Mouse (Mus musculus) hindbrain, postnatal 0 days (tissue): ENCODE results near the gene Ifitm3. TPM values are rescaled to one million over a fixed set of nuclear protein-coding genes. Genes with fewer than 3 reads are reported as not detected.
A peak's percentile ranks its signal among the peaks of the same experiment; 100 is the strongest.
"Not testable (repeated sequence)": the region's sequence is repeated elsewhere in the genome, so short reads cannot be mapped to it uniquely, and the experiment has no call there.

ENCODE experiments used
- ATAC-seq: fragments of 200-750 bp; cut with Nextera tagmentation; 2 replicates; pipeline ENCODE4 v1.8.0; 2017; ENCODE audit warnings: mild to moderate bottlenecking, moderate TSS enrichment, moderate library complexity
- DNase-seq: peaks from one replicate; pipeline ENCODE4 v3.0.0-alpha.2; 2015; ENCODE audit warnings: low spot score
- H3K27ac ChIP-seq: fragments of 300-500 bp; sonication (generic); 2 replicates; pipeline ENCODE4 v1.5.1; 2014; ENCODE audit warnings: mild to moderate bottlenecking
- H3K27me3 ChIP-seq: fragments of 300-500 bp; sonication (generic); 2 replicates; pipeline ENCODE4 v1.6.1; 2014; ENCODE audit warnings: low read length, mixed read lengths; ENCODE audit not compliant: insufficient read depth
- H3K36me3 ChIP-seq: fragments of 300-500 bp; sonication (generic); 2 replicates; pipeline ENCODE4 v1.6.1; 2014; ENCODE audit warnings: low read length, mixed read lengths; ENCODE audit not compliant: insufficient read depth
- H3K4me1 ChIP-seq: fragments of 300-500 bp; sonication (generic); 2 replicates; pipeline ENCODE4 v1.6.1; 2014; ENCODE audit warnings: antibody characterized with exemption, low read length, mixed read lengths; ENCODE audit not compliant: insufficient read depth
- H3K4me2 ChIP-seq: fragments of 300-500 bp; sonication (generic); 2 replicates; pipeline ENCODE4 v1.6.1; 2014; ENCODE audit warnings: low read depth, mild to moderate bottlenecking, low read length, moderate library complexity, mixed read lengths
- H3K4me3 ChIP-seq: fragments of 300-500 bp; sonication (generic); 2 replicates; pipeline ENCODE4 v1.5.1; 2014; ENCODE audit warnings: low read length
- H3K9ac ChIP-seq: fragments of 300-500 bp; sonication (generic); replicated peaks from 2 replicates; pipeline ENCODE4 v1.6.1; 2014; ENCODE audit warnings: mild to moderate bottlenecking, low read length, moderate library complexity, mixed read lengths
- H3K9me3 ChIP-seq: fragments of 300-500 bp; sonication (generic); 2 replicates; pipeline ENCODE4 v1.6.1; 2016; ENCODE audit warnings: low read length, mixed read lengths
- CTCF ChIP-seq: IDR thresholded peaks from 2 replicates; pipeline ENCODE4 v1.5.1; 2016; ENCODE audit warnings: antibody characterized with exemption, control low read depth, low read depth
- WGBS: fragments of 180-500 bp; shearing (Covaris S2); extraction: QIAGEN DNeasy Blood & Tissue Kit; methylation state at CpG from one replicate; pipeline ENCODE4 v1.1.7; 2014; 5-methylcytosine and 5-hydroxymethylcytosine counted together
- polyA plus RNA-seq: library from polyadenylated mRNA; unstranded; fragments of >200 nt; fragmentation: Nextera tagmentation; extraction: Ambion mirVana; gene quantifications from 2 replicates; pipeline ENCODE4 v1.2.1, GENCODE M21; 2015
- total RNA-seq: library from RNA; depleted of rRNA; stranded (reverse); fragments of >200 nt; gene quantifications from 2 replicates; pipeline ENCODE4 v1.2.3, GENCODE M21; 2014

The Ifitm3 gene
- total and polyA plus RNA-seq, 2 experiments from 2014 or later = 29.3 to 92.8 TPM

- Histone ChIP-seq H3K4me3 (no peak overlapping the region), H3K27ac (no peak overlapping the region), H3K4me1 (no peaks in the 10 kb centered on the region), H3K27me3 (no peaks in the 10 kb centered on the region), H3K9me3 (no peaks in the 10 kb centered on the region), H3K36me3 (no peaks in the 10 kb centered on the region), H3K4me2 (no peak overlapping the region), H3K9ac (no peak overlapping the region)
- 61% methylated on average over 4 of the region's 4 CpGs for WGBS
- ATAC-seq (no peak), DNase-seq (no peak)
- TF ChIP-seq CTCF = no peak
Observed at GRCm38 (mm10) chr7:141042539-141042938, 32.0 kb upstream of the Ifitm3 start.

- Histone ChIP-seq H3K9me3 (no peaks in the 10 kb centered on the region), H3K36me3 (no peaks in the 10 kb centered on the region), H3K27ac (peak overlapping the region; percentile 77), H3K9ac (no peak overlapping the region), H3K4me2 (no peak overlapping the region), H3K4me3 (no peak overlapping the region), H3K27me3 (no peaks in the 10 kb centered on the region), H3K4me1 (no peaks in the 10 kb centered on the region)
- 18% methylated on average over 5 of the region's 5 CpGs for WGBS
- ATAC-seq (peak; percentile 89), DNase-seq (peak; percentile 78)
- no peak for TF ChIP-seq CTCF
Observed at GRCm38 (mm10) chr7:141041661-141042060, 31.1 kb upstream of the Ifitm3 start.

DNA sequence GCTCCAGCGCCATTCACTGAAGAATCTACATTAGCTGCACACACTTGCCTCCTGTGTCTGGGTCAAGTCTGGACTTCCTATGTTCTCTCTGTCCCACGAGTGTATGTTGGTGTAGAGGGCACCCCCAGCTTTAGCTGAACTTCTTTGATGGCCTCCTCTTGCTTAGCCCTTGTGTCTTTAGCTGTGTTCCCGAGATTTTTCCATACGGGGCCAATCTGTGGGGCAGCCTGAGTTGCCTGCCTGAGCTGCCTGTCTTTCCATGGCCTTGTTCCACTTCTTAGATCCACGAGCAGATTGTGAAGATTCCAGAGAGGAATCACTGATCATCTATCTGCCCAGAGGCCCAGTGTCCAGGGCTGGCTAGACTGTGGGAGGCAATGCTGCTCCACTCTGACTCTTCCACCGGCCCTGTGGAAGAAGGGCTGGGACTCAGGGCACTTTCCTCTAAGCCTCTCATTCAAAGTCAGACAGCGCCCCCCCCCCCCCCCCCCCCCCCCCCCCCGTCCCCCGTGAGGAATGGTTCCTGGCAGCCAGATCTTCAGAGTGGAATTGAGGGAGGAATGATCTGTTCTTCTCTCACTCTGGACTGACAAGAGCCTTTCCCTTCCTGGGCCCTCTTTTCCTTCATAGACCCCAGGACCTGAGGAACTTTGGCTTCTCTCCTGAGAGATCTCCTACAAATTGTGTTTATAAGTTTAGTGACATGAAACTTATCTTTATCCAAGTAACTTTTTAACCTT lies 30.5 kb upstream of the Ifitm3 start:
- Histone ChIP-seq H3K27me3 (no peaks in the 10 kb centered on the region), H3K36me3 (no peaks in the 10 kb centered on the region), H3K4me1 (no peaks in the 10 kb centered on the region), H3K4me3 (no peak overlapping the region), H3K27ac (peak overlapping the region; percentile 77), H3K9me3 (no peaks in the 10 kb centered on the region), H3K4me2 (0 out of 2 replicates have a peak overlapping the region, but pooled peaks have one; percentile 7), H3K9ac (no peak overlapping the region)
- WGBS = 41% methylated on average over 6 of the region's 9 CpGs
- no peak for TF ChIP-seq CTCF
- DNase-seq (no peak), ATAC-seq (no peak)

DNA sequence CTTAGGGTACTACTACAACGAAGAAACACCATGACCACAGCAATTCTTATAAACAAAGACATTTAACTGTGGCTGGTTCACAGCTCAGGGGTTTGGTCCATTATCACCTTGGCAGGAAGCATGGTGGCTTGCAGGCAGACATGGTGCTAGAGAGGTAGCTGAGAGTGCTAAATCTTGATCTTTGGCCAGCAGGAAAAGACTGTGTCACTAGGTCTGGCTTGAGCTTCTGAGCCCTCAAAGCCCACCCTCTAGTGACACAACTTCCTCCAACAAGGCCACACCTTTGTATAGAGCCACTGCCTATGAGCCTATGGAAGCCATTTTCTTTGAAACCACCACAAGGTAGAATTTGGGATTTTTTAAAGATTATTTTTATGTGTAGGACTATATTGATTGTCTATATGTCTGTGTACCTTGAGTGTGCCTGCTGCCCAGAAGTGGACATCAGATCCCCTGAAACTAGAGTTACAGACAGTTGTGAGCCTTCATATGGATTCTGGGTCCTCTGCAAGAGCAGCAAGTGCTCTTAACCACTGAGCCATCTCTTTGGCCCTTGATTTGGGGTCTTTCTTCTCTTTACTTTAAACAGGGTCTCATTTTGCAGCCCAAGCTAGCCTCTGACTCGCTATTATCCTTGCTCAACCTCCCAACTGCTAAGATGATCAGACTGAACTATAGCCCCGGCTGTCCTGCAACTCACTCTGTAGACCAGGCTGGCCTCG lies 29.0 kb upstream of the Ifitm3 start:
- no peak for TF ChIP-seq CTCF
- Histone ChIP-seq H3K27me3 (no peaks in the 10 kb centered on the region), H3K9ac (no peak overlapping the region), H3K27ac (no peak overlapping the region), H3K9me3 (no peaks in the 10 kb centered on the region), H3K4me1 (no peaks in the 10 kb centered on the region), H3K4me2 (no peak overlapping the region), H3K4me3 (no peak overlapping the region), H3K36me3 (no peaks in the 10 kb centered on the region)
- WGBS = 91% methylated on average over 4 of the region's 4 CpGs
- DNase-seq (no peak), ATAC-seq (no peak)

DNA sequence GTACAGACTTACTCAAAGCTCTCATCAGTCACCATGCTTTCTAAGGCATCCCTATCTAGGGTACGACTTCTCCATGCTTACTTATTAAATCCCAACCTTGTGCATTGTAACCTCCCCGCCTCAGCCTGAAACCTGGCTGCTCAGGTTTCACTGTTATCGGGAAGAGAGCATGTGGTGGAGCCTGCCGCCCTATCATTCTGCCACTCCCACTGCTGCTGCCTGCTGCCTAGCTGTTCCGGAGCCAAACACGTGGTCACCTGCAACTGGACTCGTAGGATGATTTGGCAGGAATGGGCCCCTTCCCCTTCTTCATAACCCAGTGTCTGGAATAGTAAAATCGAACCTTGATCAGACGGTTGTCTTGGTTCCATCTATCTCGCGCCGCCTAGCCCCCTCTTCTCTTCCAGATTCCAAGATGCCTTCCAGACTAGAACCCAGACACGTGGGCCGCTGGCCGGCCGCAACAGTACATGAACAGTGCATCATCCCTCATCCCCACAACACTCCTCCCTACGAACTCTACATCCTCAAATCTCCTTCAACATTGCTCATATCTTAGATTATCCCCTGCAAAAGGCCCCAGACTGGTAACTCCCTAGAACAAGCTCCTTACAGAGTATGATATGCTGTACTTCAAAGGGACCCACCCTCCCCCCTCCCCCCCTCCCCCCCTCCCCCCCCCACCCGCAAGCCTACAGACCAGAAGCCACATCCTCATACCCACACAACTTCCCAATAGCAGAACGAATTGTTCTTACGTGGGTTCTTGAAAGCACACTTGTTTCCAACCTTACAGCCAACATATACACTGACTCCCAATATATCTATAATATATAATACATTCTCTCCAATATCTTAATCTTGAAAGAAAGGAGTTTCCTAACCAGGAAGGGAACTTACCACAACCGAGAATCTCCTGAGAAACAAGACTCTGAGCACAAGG lies 27.8 kb upstream of the Ifitm3 start:
- no peak for TF ChIP-seq CTCF
- DNase-seq (no peak), ATAC-seq (no peak)
- Histone ChIP-seq H3K9me3 (no peaks in the 10 kb centered on the region), H3K27ac (no peak overlapping the region), H3K36me3 (no peaks in the 10 kb centered on the region), H3K27me3 (no peaks in the 10 kb centered on the region), H3K4me3 (no peak overlapping the region), H3K4me1 (no peaks in the 10 kb centered on the region), H3K4me2 (no peak overlapping the region), H3K9ac (no peak overlapping the region)
- 82% methylated on average over 20 of the region's 21 CpGs for WGBS

GRCm38 (mm10) chr7:141036624-141037023 lies 26.1 kb upstream of the Ifitm3 start:
- DNase-seq, H3K4me3 ChIP-seq, H3K27me3 ChIP-seq, H3K36me3 ChIP-seq, H3K9ac ChIP-seq, H3K27ac ChIP-seq, H3K4me2 ChIP-seq, ATAC-seq, H3K9me3 ChIP-seq, H3K4me1 ChIP-seq: not testable (repeated sequence)
- WGBS = 84% methylated on average over 1 of the region's 2 CpGs
